Mouse (Mus musculus) heart, embryonic 14.5 days (tissue): Measurements from ENCODE around the gene Scarb1. TPM values are rescaled to one million over a fixed set of nuclear protein-coding genes. Genes with fewer than 3 reads are reported as not detected.

Experiments
- ATAC-seq: fragments of 200-750 bp; cut with Nextera tagmentation; 2 replicates; pipeline ENCODE4 v1.8.0; 2017; ENCODE audit warnings: low read depth, moderate TSS enrichment; ENCODE audit not compliant: insufficient number of reproducible peaks, insufficient read depth, low FRiP score
- H3K27ac ChIP-seq, 2 experiments: fragments of 200-500 bp in 1 of 2; fragments of 300-500 bp in 1 of 2; sonication (generic) in 1 of 2; replicated peaks in 1 of 2; 2 replicates each; pipeline ENCODE4 v1.5.1; 2012 to 2014; ENCODE audit warnings: low read depth in 2 of 2, low read length in 2 of 2, control low read depth in 1 of 2, mild to moderate bottlenecking in 1 of 2, mixed read lengths in 1 of 2; ENCODE audit not compliant: control insufficient read depth in 1 of 2, insufficient read depth in 1 of 2
- H3K27me3 ChIP-seq: fragments of 300-500 bp; sonication (generic); 2 replicates; pipeline ENCODE4 v1.6.1; 2014; ENCODE audit warnings: mild to moderate bottlenecking, low read length, control low read depth; ENCODE audit not compliant: control insufficient read depth, insufficient read depth
- H3K36me3 ChIP-seq: fragments of 300-500 bp; sonication (generic); 2 replicates; pipeline ENCODE4 v1.6.1; 2014; ENCODE audit warnings: mild to moderate bottlenecking, control low read depth, low read length, mixed read lengths; ENCODE audit not compliant: control insufficient read depth, insufficient read depth
- H3K4me1 ChIP-seq, 2 experiments: fragments of 200-500 bp in 1 of 2; fragments of 300-500 bp in 1 of 2; sonication (generic) in 1 of 2; 2 replicates each; pipeline ENCODE4 v1.6.1; 2012 to 2014; ENCODE audit warnings: low read length in 2 of 2, control low read depth in 1 of 2, mixed read lengths in 1 of 2; ENCODE audit not compliant: control insufficient read depth in 2 of 2, insufficient read depth in 2 of 2
- H3K4me2 ChIP-seq: fragments of 300-500 bp; sonication (generic); 2 replicates; pipeline ENCODE4 v1.6.1; 2014; ENCODE audit warnings: mild to moderate bottlenecking, low read length
- H3K4me3 ChIP-seq, 2 experiments: fragments of 200-500 bp in 1 of 2; fragments of 300-500 bp in 1 of 2; sonication (generic) in 1 of 2; 2 replicates each; pipeline ENCODE4 v1.5.1; 2012 to 2014; ENCODE audit warnings: low read length in 2 of 2, mild to moderate bottlenecking in 2 of 2, control low read depth in 1 of 2, low read depth in 1 of 2, moderate library complexity in 1 of 2; ENCODE audit not compliant: control insufficient read depth in 1 of 2, insufficient read depth in 1 of 2
- H3K9ac ChIP-seq: fragments of 300-500 bp; sonication (generic); 2 replicates; pipeline ENCODE4 v1.6.1; 2014; ENCODE audit warnings: mild to moderate bottlenecking, low read length
- H3K9me3 ChIP-seq: fragments of 300-500 bp; sonication (generic); 2 replicates; pipeline ENCODE4 v1.6.1; 2016; ENCODE audit warnings: low read length, control low read depth; ENCODE audit not compliant: control insufficient read depth
- WGBS: fragments of 180-500 bp; shearing (Covaris S2); extraction: QIAGEN DNeasy Blood & Tissue Kit; methylation state at CpG from one replicate; pipeline ENCODE4 v1.1.7; 2014; 5-methylcytosine and 5-hydroxymethylcytosine counted together
- polyA plus RNA-seq: library from polyadenylated mRNA; unstranded; fragments of >200 nt; fragmentation: Nextera tagmentation; extraction: Ambion mirVana; gene quantifications from 2 replicates; pipeline ENCODE4 v1.2.1, GENCODE M21; 2014

Scarb1 gene
- polyA plus RNA-seq, 1 experiment from 2014 or later: 61.6 TPM

GRCm38 (mm10) chr5:125375871-125376270 is 35.0 kb upstream of the Scarb1 start:
- Histone ChIP-seq H3K4me1 (no peaks in the 10 kb centered on the region), H3K36me3 (no peaks in the 10 kb centered on the region), H3K27ac (no peak overlapping the region), H3K4me3 (no peak overlapping the region), H3K27me3 (no peaks in the 10 kb centered on the region), H3K9ac (no peak overlapping the region), H3K4me2 (no peak overlapping the region), H3K9me3 (peaks cover 7% of the 10 kb centered on the region; the same call in 1 of the 2 replicates)
- no peak for ATAC-seq
- 76% methylated on average over 2 of the region's 2 CpGs for WGBS

- no peak for ATAC-seq
- H3K9me3 ChIP-seq: peaks cover 7% of the 10 kb centered on the region; the same call in 1 of the 2 replicates
- H3K4me3 ChIP-seq: no peak overlapping the region
- WGBS: 38% methylated on average over 4 of the region's 4 CpGs
- H3K9ac ChIP-seq: no peak overlapping the region
- no peak overlapping the region for H3K4me2 ChIP-seq
- no peak overlapping the region for H3K27ac ChIP-seq
- H3K36me3 ChIP-seq: no peaks in the 10 kb centered on the region
- no peaks in the 10 kb centered on the region for H3K4me1 ChIP-seq
- no peaks in the 10 kb centered on the region for H3K27me3 ChIP-seq
These were observed 31.1 kb upstream of the Scarb1 start for GRCm38 (mm10) chr5:125372027-125372426.

GRCm38 (mm10) chr5:125370950-125371693 is 30.2 kb upstream of the Scarb1 start:
- WGBS: 64% methylated on average over 7 of the region's 7 CpGs
- peaks cover 9% of the 10 kb centered on the region; the same call in 1 of the 2 replicates for H3K9me3 ChIP-seq
- H3K36me3 ChIP-seq: no peaks in the 10 kb centered on the region
- ATAC-seq: no peak
- no peak overlapping the region for H3K4me2 ChIP-seq
- no peak overlapping the region for H3K4me3 ChIP-seq
- H3K4me1 ChIP-seq: no peaks in the 10 kb centered on the region
- no peaks in the 10 kb centered on the region for H3K27me3 ChIP-seq
- no peak overlapping the region for H3K27ac ChIP-seq
- H3K9ac ChIP-seq: no peak overlapping the region

- 0 out of 2 replicates have a peak, but pooled peaks have one; percentile 15 for ATAC-seq
- no peaks in the 10 kb centered on the region for H3K27me3 ChIP-seq
- H3K4me3 ChIP-seq: no peak overlapping the region
These were observed 27.7 kb upstream of the Scarb1 start for GRCm38 (mm10) chr5:125368568-125368967.

GRCm38 (mm10) chr5:125368156-125368555 is 27.3 kb upstream of the Scarb1 start:
- peaks cover 0 to 8% of the 10 kb centered on the region in 2 experiments; a peak in 2 of 4 replicates for H3K4me1 ChIP-seq
- H3K36me3 ChIP-seq: no peaks in the 10 kb centered on the region
- H3K27ac ChIP-seq: no peak overlapping the region
- no peaks in the 10 kb centered on the region for H3K27me3 ChIP-seq
- no peak overlapping the region for H3K4me3 ChIP-seq
- no peak for ATAC-seq
- WGBS: 68% methylated on average over 5 of the region's 5 CpGs
- H3K9me3 ChIP-seq: 0 out of 2 replicates have a peak, but pooled peaks cover 2% of the 10 kb centered on the region
- H3K4me2 ChIP-seq: no peak overlapping the region
- H3K9ac ChIP-seq: no peak overlapping the region

More at GRCm38 (mm10) chr5:125368568-125368967, 27.7 kb upstream of the Scarb1 start:
- WGBS: 1% methylated on average over 4 of the region's 4 CpGs
- H3K4me1 ChIP-seq: peaks cover 0 to 8% of the 10 kb centered on the region in 2 experiments; a peak in 2 of 4 replicates
- H3K27ac ChIP-seq: no peak overlapping the region
- 0 out of 2 replicates have a peak, but pooled peaks cover 2% of the 10 kb centered on the region for H3K9me3 ChIP-seq
- H3K4me2 ChIP-seq: no peak overlapping the region
- H3K9ac ChIP-seq: no peak overlapping the region
- no peaks in the 10 kb centered on the region for H3K36me3 ChIP-seq

- H3K4me1 ChIP-seq: peaks cover 0 to 8% of the 10 kb centered on the region in 2 experiments; a peak in 2 of 4 replicates
- 64% methylated on average over 4 of the region's 4 CpGs for WGBS
- no peaks in the 10 kb centered on the region for H3K27me3 ChIP-seq
- ATAC-seq: no peak
- H3K36me3 ChIP-seq: no peaks in the 10 kb centered on the region
- H3K4me3 ChIP-seq: no peak overlapping the region
- H3K4me2 ChIP-seq: no peak overlapping the region
- no peak overlapping the region for H3K27ac ChIP-seq
- H3K9me3 ChIP-seq: 0 out of 2 replicates have a peak, but pooled peaks cover 2% of the 10 kb centered on the region
- no peak overlapping the region for H3K9ac ChIP-seq
These were observed 24.0 kb upstream of the Scarb1 start for GRCm38 (mm10) chr5:125364851-125365429.

DNA sequence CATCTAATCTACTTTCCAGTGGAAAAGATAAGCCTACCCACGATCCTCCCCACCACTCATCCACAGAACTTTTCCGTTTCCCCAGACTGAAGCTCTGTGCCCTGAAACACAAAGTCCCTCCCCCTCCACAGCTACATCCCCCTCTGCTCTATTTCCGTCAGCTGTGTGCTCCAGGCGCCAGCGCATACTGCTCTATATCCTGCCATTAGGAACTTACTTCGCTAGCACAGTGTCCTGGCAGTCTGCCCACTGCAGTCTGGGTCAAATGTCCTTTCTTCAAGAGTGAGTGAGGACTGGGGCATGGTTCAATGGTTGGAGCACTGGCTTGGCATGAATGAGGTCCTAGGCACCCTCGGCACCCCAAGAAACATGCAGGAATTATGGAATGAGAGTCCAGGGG is 23.0 kb upstream of the Scarb1 start:
- peak; percentile 81 for ATAC-seq

More for the DNA sequence above, 23.0 kb upstream of the Scarb1 start:
- H3K27me3 ChIP-seq: no peaks in the 10 kb centered on the region
- 0 out of 2 replicates have a peak, but pooled peaks cover 2% of the 10 kb centered on the region for H3K9me3 ChIP-seq
- no peak overlapping the region for H3K4me3 ChIP-seq
- no peak overlapping the region for H3K9ac ChIP-seq
- H3K27ac ChIP-seq: peak overlapping the region; percentile 61 to 64; a peak in 3 of 4 replicates
- no peak overlapping the region for H3K4me2 ChIP-seq
- H3K36me3 ChIP-seq: no peaks in the 10 kb centered on the region
- 20% methylated on average over 7 of the region's 7 CpGs for WGBS
- peaks cover 0 to 8% of the 10 kb centered on the region in 2 experiments; a peak in 2 of 4 replicates for H3K4me1 ChIP-seq
